Mouse (Mus musculus) G1E (cell line): ENCODE results near the gene Atp5f1. TPM values are rescaled to one million over a fixed set of nuclear protein-coding genes. Genes with fewer than 3 reads are reported as not detected.

ENCODE experiments used
- ATAC-seq: 2 replicates; pipeline ENCODE4 v1.8.0; 2016; ENCODE audit warnings: mild to moderate bottlenecking; ENCODE audit not compliant: insufficient number of reproducible peaks, poor library complexity, low FRiP score, severe bottlenecking; ENCODE audit errors: extremely low read depth
- DNase-seq: peaks from one replicate; pipeline ENCODE4 v3.0.0; 2012; ENCODE audit warnings: low spot score
- H3K27me3 ChIP-seq: 2 replicates; pipeline ENCODE4 v1.6.1; 2012; ENCODE audit warnings: mild to moderate bottlenecking, low read length, inconsistent platforms; ENCODE audit not compliant: insufficient read depth
- H3K36me3 ChIP-seq: replicated peaks from 2 replicates; pipeline ENCODE3; 2012; ENCODE audit warnings: mild to moderate bottlenecking, inconsistent platforms
- H3K4me1 ChIP-seq: 2 replicates; pipeline ENCODE4 v1.6.1; 2012; ENCODE audit warnings: low read depth, low read length, inconsistent platforms, mixed read lengths; ENCODE audit not compliant: insufficient read depth
- H3K4me3 ChIP-seq: 2 replicates; pipeline ENCODE4 v1.5.1; 2012; ENCODE audit warnings: low read depth, mild to moderate bottlenecking, inconsistent platforms, low read length, moderate library complexity, mixed read lengths
- H3K9me3 ChIP-seq: replicated peaks from 2 replicates; pipeline ENCODE4 v1.6.1; 2012; ENCODE audit warnings: inconsistent platforms
- CTCF ChIP-seq: IDR thresholded peaks from 2 replicates; pipeline ENCODE4 v1.5.1; 2012; ENCODE audit warnings: low read depth, low read length, inconsistent platforms, mixed read lengths
- GATA1 ChIP-seq: IDR thresholded peaks from 2 replicates; pipeline ENCODE4 v1.6.1; 2012; ENCODE audit warnings: borderline replicate concordance, low read length, inconsistent platforms, mixed read lengths
- GATA2 ChIP-seq: IDR thresholded peaks from 2 replicates; pipeline ENCODE4 v1.6.1; 2012; ENCODE audit warnings: low read depth, low read length, inconsistent platforms, borderline replicate concordance
- POLR2AphosphoS5 ChIP-seq: IDR thresholded peaks from 2 replicates; pipeline ENCODE4 v1.6.1; 2012; ENCODE audit warnings: low read depth, low read length, inconsistent platforms; ENCODE audit not compliant: insufficient replicate concordance
- TAL1 ChIP-seq: conservative IDR thresholded peaks from 2 replicates; pipeline ENCODE4 v1.6.1; 2012; ENCODE audit warnings: low read depth, low read length, inconsistent platforms, mixed read lengths
- polyA plus RNA-seq: library from polyadenylated mRNA; stranded (reverse); fragments of >175 nt; gene quantifications from 2 replicates; pipeline ENCODE4 v1.2.3, GENCODE M21; 2012
- total RNA-seq, 2 experiments: library from RNA; stranded (forward) in 1 of 2; stranded (reverse) in 1 of 2; fragments of 200-1000 nt in 1 of 2; fragments of >200 nt in 1 of 2; fragmentation: Nextera tagmentation in 1 of 2; gene quantifications; 2 replicates each; pipeline ENCODE4 v1.2.3; 2014 to 2017

Atp5f1 gene
- total and polyA plus RNA-seq, 3 experiments, result 110 to 891 (median 239) TPM

DNA sequence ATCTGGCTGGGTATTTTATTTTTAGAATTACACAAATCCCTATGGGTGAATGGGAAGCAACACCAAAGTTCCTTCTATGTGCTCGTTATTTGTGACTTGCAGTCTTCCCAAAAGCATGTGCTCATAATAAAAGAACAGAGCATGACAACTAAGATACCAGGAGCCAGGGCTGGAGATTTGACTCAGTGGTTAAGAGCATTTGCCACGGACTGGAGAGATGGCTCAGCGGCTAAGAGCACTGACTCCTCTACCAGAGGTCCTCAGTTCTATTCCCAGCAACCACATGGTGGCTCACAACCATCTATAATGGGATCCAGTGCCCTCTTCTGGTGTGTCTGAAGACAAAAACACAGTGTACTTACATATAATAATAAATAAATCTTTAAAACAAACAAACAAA is 63.1 kb downstream of the Atp5f1 start:
- no peaks in the 10 kb centered on the region; the same call in 1 of the 2 replicates for H3K27me3 ChIP-seq
- DNase-seq, result no peak
- TF ChIP-seq GATA2 (no peak), GATA1 (no peak), POLR2AphosphoS5 (no peak), TAL1 (no peak), CTCF (no peak)
- H3K4me1 ChIP-seq, result peaks cover 69% of the 10 kb centered on the region
- no peak overlapping the region for H3K4me3 ChIP-seq
- no peak for ATAC-seq
- no peaks in the 10 kb centered on the region for H3K9me3 ChIP-seq
- H3K36me3 ChIP-seq, result no peaks in the 10 kb centered on the region

DNA sequence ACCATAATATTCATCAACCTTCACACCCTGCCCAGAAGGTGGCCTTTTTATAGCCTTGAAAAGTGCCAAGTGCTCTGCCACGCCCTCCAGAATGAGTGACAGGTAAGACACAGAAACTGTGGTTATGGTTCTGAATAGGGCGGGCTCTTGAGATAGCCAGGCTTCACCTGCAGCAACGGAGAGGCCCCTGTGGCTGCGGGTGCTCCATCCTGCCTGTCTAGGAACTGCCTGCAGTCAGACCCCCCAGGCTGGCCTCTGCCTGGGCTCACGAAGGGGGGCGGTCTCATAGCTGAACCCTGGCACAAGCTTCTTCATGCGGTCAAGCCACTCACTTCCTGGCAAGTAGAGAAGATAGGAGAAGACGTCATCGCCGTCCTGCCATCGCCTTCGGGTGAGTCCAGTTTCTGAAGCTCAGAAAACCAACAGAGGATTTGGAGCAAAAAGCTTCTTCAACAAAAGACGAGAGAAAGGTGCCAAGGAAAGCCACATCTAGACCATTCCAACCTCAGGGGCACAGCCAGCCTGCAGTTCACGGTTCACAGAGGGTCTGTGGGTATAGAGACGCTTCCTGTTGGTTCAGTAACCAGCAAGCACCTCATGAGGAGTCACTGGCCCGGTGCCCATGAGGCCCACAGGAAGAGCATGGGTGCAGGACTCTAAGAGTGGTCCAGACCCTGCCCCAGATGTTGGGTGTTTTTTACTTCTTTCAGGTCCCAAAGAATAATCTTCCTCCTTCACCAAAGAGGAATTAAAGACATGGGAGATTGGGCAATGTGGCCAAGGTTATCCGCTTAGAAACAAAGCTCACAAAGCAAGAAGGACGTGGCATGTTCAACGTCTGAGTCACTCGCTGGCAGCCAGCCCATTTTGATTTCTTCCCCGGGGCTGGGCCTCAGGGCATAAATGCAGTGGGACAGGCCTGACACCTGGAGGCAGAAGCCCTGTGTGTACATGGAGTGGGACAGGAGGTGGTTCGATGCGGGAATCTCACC is 65.0 kb downstream of the Atp5f1 start:
- ATAC-seq, result no peak
- TF ChIP-seq GATA1, result no peak
- no peak for TF ChIP-seq POLR2AphosphoS5
- no peak; the same call in 1 of the 2 replicates for TF ChIP-seq CTCF
- no peak for TF ChIP-seq TAL1
- TF ChIP-seq GATA2, result no peak
- Histone ChIP-seq H3K27me3 (no peaks in the 10 kb centered on the region; the same call in 1 of the 2 replicates), H3K4me1 (peaks cover 64% of the 10 kb centered on the region), H3K36me3 (no peaks in the 10 kb centered on the region), H3K4me3 (no peak overlapping the region; the same call in 1 of the 2 replicates), H3K9me3 (no peaks in the 10 kb centered on the region)
- peak; percentile 38 for DNase-seq

DNA sequence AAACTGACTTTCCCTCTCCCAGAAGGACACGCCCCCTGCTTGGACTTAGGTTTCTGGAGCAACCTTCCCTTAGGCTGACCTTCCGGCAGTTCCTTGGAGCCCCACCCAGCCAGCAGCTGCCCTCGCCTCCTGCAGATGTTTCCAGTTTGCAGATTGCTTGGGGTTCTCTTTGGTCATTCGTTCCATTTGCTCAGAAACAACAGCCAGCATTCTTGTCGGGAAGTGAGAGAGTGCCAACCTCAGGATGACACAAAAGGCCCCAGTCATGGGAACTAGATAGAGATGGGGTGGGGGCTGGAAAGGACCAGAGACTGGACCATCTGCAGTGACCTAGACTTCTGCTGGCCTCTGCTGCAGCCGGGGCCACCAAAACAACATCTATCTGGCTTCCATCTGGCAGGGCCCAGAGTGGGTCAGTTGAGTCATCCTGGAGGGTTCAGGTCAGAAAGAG is 65.9 kb downstream of the Atp5f1 start:
- no peak for DNase-seq
- ATAC-seq, result no peak
- Histone ChIP-seq H3K4me1 (peaks cover 58% of the 10 kb centered on the region), H3K9me3 (no peaks in the 10 kb centered on the region), H3K36me3 (no peaks in the 10 kb centered on the region), H3K4me3 (no peak overlapping the region), H3K27me3 (no peaks in the 10 kb centered on the region; the same call in 1 of the 2 replicates)
- no peak for TF ChIP-seq GATA2
- no peak for TF ChIP-seq CTCF
- TF ChIP-seq TAL1, result no peak
- TF ChIP-seq POLR2AphosphoS5, result no peak
- no peak for TF ChIP-seq GATA1

Other genes starting within 250 kb of the Atp5f1 start
- 97.7 and 124 TPM in 2 replicates for gene Rap1a, start 158.8 kb downstream of the Atp5f1 start, total RNA-seq (2014; fragmentation: Nextera tagmentation)
- 105 and 121 TPM in 2 replicates for gene Rap1a, start 158.8 kb downstream of the Atp5f1 start, total RNA-seq (2017)
- gene Rap1a, start 158.8 kb downstream of the Atp5f1 start, polyA plus RNA-seq, result 11.5 and 17.7 TPM in 2 replicates
- 1.4 TPM in 1 of 2 replicates, not detected in the other for gene Adora3, start 89.2 kb downstream of the Atp5f1 start, total RNA-seq (2014; fragmentation: Nextera tagmentation)
- gene Adora3, start 89.2 kb downstream of the Atp5f1 start, total RNA-seq (2017), result 17.4 and 19.3 TPM in 2 replicates
- gene Adora3, start 89.2 kb downstream of the Atp5f1 start, polyA plus RNA-seq, result not detected in 2 replicates
- not detected in 2 replicates for gene Tmigd3, start 89.2 kb downstream of the Atp5f1 start, total RNA-seq (2014; fragmentation: Nextera tagmentation)
- gene Tmigd3, start 89.2 kb downstream of the Atp5f1 start, total RNA-seq (2017), result 1.3 and 5.5 TPM in 2 replicates
- gene Tmigd3, start 89.2 kb downstream of the Atp5f1 start, polyA plus RNA-seq, result 0.05 TPM in 1 of 2 replicates, not detected in the other
- 34.4 and 36.8 TPM in 2 replicates for gene I830077J02Rik, start 27.4 kb downstream of the Atp5f1 start, total RNA-seq (2014; fragmentation: Nextera tagmentation)
- 32.6 and 33.1 TPM in 2 replicates for gene I830077J02Rik, start 27.4 kb downstream of the Atp5f1 start, total RNA-seq (2017)
- gene I830077J02Rik, start 27.4 kb downstream of the Atp5f1 start, polyA plus RNA-seq, result 0.98 and 1.6 TPM in 2 replicates
- 59.9 and 68.9 TPM in 2 replicates for gene Wdr77, start 730 bp downstream of the Atp5f1 start, total RNA-seq (2014; fragmentation: Nextera tagmentation)
- gene Wdr77, start 730 bp downstream of the Atp5f1 start, total RNA-seq (2017), result 42.7 and 45.2 TPM in 2 replicates
- 60.0 and 68.1 TPM in 2 replicates for gene Wdr77, start 730 bp downstream of the Atp5f1 start, polyA plus RNA-seq
- 2.8 and 3.4 TPM in 2 replicates for gene Ovgp1, start 13.6 kb upstream of the Atp5f1 start, total RNA-seq (2014; fragmentation: Nextera tagmentation)
- 0.33 and 1.0 TPM in 2 replicates for gene Ovgp1, start 13.6 kb upstream of the Atp5f1 start, total RNA-seq (2017)
- 0.13 and 0.22 TPM in 2 replicates for gene Ovgp1, start 13.6 kb upstream of the Atp5f1 start, polyA plus RNA-seq
- gene Pifo, start 54.5 kb upstream of the Atp5f1 start, total RNA-seq (2014; fragmentation: Nextera tagmentation), result not detected in 2 replicates
- gene Pifo, start 54.5 kb upstream of the Atp5f1 start, total RNA-seq (2017), result not detected in 2 replicates
- not detected in 2 replicates for gene Pifo, start 54.5 kb upstream of the Atp5f1 start, polyA plus RNA-seq
- gene Chil5, start 72.7 kb upstream of the Atp5f1 start, total RNA-seq (2014; fragmentation: Nextera tagmentation), result not detected in 2 replicates
- gene Chil5, start 72.7 kb upstream of the Atp5f1 start, total RNA-seq (2017), result not detected in 2 replicates
- not detected in 2 replicates for gene Chil5, start 72.7 kb upstream of the Atp5f1 start, polyA plus RNA-seq
- gene Chia1, start 153.1 kb upstream of the Atp5f1 start, total RNA-seq (2014; fragmentation: Nextera tagmentation), result not detected in 2 replicates
- gene Chia1, start 153.1 kb upstream of the Atp5f1 start, total RNA-seq (2017), result not detected in 2 replicates
- gene Chia1, start 153.1 kb upstream of the Atp5f1 start, polyA plus RNA-seq, result not detected in 2 replicates
- not detected in 2 replicates for gene Chil3, start 207.5 kb upstream of the Atp5f1 start, total RNA-seq (2014; fragmentation: Nextera tagmentation)
- not detected in 2 replicates for gene Chil3, start 207.5 kb upstream of the Atp5f1 start, total RNA-seq (2017)
- not detected in 2 replicates for gene Chil3, start 207.5 kb upstream of the Atp5f1 start, polyA plus RNA-seq